Mouse (Mus musculus): ENCODE measurements around the gene Piezo1. TPM values are rescaled to one million over a fixed set of nuclear protein-coding genes. Genes with fewer than 3 reads are reported as not detected.
A peak's percentile ranks its signal among the peaks of the same experiment; 100 is the strongest.

Piezo1 gene
- polyA plus RNA-seq, 1 experiment from 2014 or later, result 15.5 TPM

DNA sequence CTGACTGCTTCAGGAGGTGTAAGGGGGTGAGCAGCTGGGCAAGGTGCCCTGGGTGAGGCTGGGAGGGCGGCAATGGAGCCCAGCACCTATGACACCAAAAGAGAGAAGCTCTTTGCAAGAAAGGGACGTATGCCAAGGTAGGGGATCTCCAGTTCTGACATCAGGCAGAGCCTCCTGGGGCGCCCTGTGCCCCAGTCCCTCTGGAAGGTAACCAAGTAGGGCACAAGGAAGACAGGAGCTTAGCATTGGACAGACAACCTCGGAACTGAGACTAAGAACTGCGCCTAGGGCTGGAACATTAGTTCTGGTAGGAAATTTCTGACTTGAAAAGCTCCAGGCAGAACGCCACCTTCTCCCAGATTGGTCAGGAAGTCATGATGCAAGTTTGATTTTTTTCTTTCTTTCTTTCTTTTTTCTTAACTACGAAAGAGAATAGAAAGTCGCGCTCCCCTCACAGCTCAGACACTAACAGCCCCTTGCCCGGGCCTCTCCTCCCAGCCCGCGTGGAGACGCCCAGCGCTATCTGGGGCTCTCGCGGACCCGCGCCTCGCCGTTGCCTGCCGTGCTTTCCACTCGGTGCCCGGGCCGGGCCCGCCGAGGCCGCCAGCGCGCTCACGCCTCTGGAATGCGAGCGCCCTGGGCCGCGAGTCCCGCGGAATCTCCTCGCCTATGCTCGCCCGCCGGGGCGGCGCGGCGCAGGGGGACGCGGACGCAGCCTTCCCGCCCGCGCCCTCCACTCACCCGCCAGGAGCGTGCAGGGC lies 715 bp downstream of the Piezo1 start:
- no peaks in the 10 kb centered on the region for H3K9me3 ChIP-seq (replicated peaks; ENCODE audit: control insufficient read depth, low read length)
- H3K4me3 ChIP-seq (ENCODE audit: low read depth, low read length), result peak overlapping the region; percentile 82
- H3K4me2 ChIP-seq (ENCODE audit: low read depth, low read length), result peak overlapping the region; percentile 95
- 1% methylated on average over 50 of the region's 52 CpGs for WGBS (ENCODE audit: insufficient replicate concordance)
- ATAC-seq (ENCODE audit: low read depth), result peak; percentile 19
- H3K27me3 ChIP-seq (ENCODE audit: control insufficient read depth, insufficient read depth, low read depth, low read length), result no peaks in the 10 kb centered on the region
- H3K36me3 ChIP-seq (ENCODE audit: control insufficient read depth, insufficient read depth), result no peaks in the 10 kb centered on the region
- H3K9ac ChIP-seq (ENCODE audit: low read depth, low read length), result peak overlapping the region; percentile 91
- H3K4me1 ChIP-seq (ENCODE audit: control insufficient read depth, low read depth, low read length), result peaks cover 58% of the 10 kb centered on the region
- H3K27ac ChIP-seq (ENCODE audit: low read length), result peak overlapping the region; percentile 96

DNA sequence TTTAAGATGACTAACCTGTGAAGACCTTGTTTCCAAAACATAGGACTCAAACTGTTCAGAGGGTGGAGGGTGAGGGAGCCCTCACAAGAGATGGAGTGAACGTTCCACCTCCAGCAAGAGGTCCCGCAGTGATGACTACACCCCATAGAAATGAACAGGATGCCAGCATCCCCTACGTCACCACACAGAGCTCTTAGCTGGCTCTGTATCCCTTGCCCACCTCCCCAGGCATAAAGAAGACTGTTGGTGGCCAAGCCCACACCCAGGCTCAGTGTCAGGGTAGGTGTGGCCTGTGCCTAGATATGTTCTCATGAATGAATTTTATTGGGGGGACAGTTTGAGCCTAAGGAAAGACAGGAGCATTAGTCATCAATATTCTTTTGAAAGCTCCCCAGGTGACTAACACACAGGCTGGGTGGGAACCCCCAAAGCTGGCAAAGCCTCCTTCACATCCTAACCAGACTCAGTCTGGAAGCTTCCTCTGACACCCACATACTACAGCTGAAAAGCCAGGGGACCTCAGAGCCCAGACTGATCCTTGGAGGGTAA lies 2.2 kb downstream of the Piezo1 start:
- peak overlapping the region; percentile 91 for H3K9ac ChIP-seq (ENCODE audit: low read depth, low read length)
- WGBS (ENCODE audit: insufficient replicate concordance), result 41% methylated on average over 3 of the region's 3 CpGs
- peak overlapping the region; percentile 82 for H3K4me3 ChIP-seq (ENCODE audit: low read depth, low read length)
- H3K9me3 ChIP-seq (replicated peaks; ENCODE audit: control insufficient read depth, low read length), result no peaks in the 10 kb centered on the region
- H3K36me3 ChIP-seq (ENCODE audit: control insufficient read depth, insufficient read depth), result peaks cover 4% of the 10 kb centered on the region; the same call in 1 of the 2 replicates
- peaks cover 65% of the 10 kb centered on the region for H3K4me1 ChIP-seq (ENCODE audit: control insufficient read depth, low read depth, low read length)
- no peak for ATAC-seq (ENCODE audit: low read depth)
- H3K4me2 ChIP-seq (ENCODE audit: low read depth, low read length), result peak overlapping the region; percentile 95
- H3K27me3 ChIP-seq (ENCODE audit: control insufficient read depth, insufficient read depth, low read depth, low read length), result no peaks in the 10 kb centered on the region
- peak overlapping the region; percentile 96 for H3K27ac ChIP-seq (ENCODE audit: low read length)

DNA sequence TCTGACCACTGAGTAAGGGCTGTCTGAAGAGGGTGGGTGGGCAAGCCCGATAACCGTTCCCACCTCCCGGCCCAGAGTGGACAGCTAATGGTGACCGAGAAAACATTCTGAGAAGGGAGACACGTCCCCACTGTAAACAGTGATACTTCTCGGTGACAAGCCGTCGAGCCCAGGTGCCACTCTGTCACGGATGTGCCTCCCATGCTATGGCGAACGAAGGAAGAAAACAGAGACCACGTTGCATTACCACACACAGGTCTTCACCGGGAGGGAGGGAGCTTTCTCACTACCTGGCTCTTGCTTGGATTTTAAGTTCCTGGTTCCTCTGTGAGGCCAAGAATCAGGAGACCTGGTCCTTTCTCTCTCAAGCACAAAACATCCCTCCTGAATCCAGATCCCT lies 2.8 kb downstream of the Piezo1 start:
- H3K9ac ChIP-seq (ENCODE audit: low read depth, low read length), result peak overlapping the region; percentile 91
- whole genome bisulfite sequencing (ENCODE audit: insufficient replicate concordance), result 26% methylated on average over 13 of the region's 13 CpGs
- ATAC-seq (ENCODE audit: low read depth), result no peak
- H3K36me3 ChIP-seq (ENCODE audit: control insufficient read depth, insufficient read depth), result peaks cover 7% of the 10 kb centered on the region; the same call in 1 of the 2 replicates
- H3K4me3 ChIP-seq (ENCODE audit: low read depth, low read length), result peak overlapping the region; percentile 82
- H3K4me2 ChIP-seq (ENCODE audit: low read depth, low read length), result peak overlapping the region; percentile 95
- peaks cover 63% of the 10 kb centered on the region for H3K4me1 ChIP-seq (ENCODE audit: control insufficient read depth, low read depth, low read length)
- H3K27me3 ChIP-seq (ENCODE audit: control insufficient read depth, insufficient read depth, low read depth, low read length), result no peaks in the 10 kb centered on the region
- peak overlapping the region; percentile 96 for H3K27ac ChIP-seq (ENCODE audit: low read length)
- H3K9me3 ChIP-seq (replicated peaks; ENCODE audit: control insufficient read depth, low read length), result no peaks in the 10 kb centered on the region

DNA sequence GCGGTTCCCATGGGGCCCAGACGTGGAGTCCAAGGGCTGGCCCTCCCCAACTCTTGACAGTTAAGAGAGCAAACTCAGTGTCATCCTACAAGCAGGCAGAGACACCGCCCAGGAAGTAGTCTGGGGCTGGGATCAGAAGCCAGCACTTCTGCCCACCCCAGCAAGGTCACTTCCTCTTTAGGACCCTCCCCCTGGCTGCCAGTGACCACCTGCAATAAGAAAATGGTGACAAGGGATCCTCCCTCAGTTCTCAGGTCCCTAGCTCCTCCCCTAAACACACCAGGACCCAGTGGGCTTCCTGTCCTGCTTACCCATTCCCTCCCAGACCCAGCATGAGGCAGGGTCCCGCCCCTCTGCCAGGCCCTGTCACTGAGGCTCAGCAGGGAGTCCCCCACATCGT lies 3.3 kb downstream of the Piezo1 start:
- H3K27ac ChIP-seq (ENCODE audit: low read length), result peak overlapping the region; percentile 96
- peak overlapping the region; percentile 91 for H3K9ac ChIP-seq (ENCODE audit: low read depth, low read length)
- H3K36me3 ChIP-seq (ENCODE audit: control insufficient read depth, insufficient read depth), result peaks cover 7% of the 10 kb centered on the region; the same call in 1 of the 2 replicates
- H3K4me3 ChIP-seq (ENCODE audit: low read depth, low read length), result peak overlapping the region; percentile 82
- H3K9me3 ChIP-seq (replicated peaks; ENCODE audit: control insufficient read depth, low read length), result no peaks in the 10 kb centered on the region
- 6% methylated on average over 5 of the region's 5 CpGs for WGBS (ENCODE audit: insufficient replicate concordance)
- H3K4me2 ChIP-seq (ENCODE audit: low read depth, low read length), result peak overlapping the region; percentile 95
- peak; percentile 59 for ATAC-seq (ENCODE audit: low read depth)
- peaks cover 68% of the 10 kb centered on the region for H3K4me1 ChIP-seq (ENCODE audit: control insufficient read depth, low read depth, low read length)
- H3K27me3 ChIP-seq (ENCODE audit: control insufficient read depth, insufficient read depth, low read depth, low read length), result no peaks in the 10 kb centered on the region

DNA sequence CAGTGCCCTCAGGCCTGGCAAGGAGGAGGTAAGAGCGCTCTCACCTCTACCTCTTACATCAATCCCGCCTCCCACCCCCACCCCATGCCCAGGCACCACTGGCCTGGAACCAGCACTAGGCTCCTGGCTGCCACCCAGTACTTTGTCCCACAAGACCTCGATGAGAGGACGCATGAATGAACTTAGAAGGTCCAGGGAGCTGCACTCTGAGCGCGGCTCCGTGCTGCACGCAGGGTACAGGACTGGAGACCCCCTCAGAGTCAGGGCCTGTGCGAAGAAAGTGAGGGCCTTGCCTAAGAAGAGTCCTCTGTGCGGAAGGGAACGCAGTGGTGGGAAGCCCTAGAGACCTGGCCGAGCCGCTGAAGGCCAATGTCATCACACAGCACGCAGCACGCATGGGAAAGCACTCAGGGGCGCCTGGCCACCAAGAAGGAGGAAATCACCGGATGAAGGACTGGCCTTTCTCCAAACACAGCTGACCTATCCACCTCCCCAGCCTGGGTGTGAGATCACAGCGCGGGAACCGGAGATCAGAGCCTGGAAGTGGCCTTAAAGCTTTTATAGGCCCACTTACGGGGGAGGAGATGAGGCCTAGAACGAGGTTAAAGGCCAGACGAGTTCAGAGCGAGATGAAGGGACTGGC lies 4.2 kb downstream of the Piezo1 start:
- Histone ChIP-seq H3K27ac (ENCODE audit: low read length) (peak overlapping the region; percentile 96), H3K36me3 (ENCODE audit: control insufficient read depth, insufficient read depth) (peaks cover 7% of the 10 kb centered on the region; the same call in 1 of the 2 replicates), H3K4me3 (ENCODE audit: low read depth, low read length) (peak overlapping the region; percentile 82), H3K9ac (ENCODE audit: low read depth, low read length) (peak overlapping the region; percentile 91), H3K9me3 (replicated peaks; ENCODE audit: control insufficient read depth, low read length) (no peaks in the 10 kb centered on the region), H3K27me3 (ENCODE audit: control insufficient read depth, insufficient read depth, low read depth, low read length) (no peaks in the 10 kb centered on the region), H3K4me1 (ENCODE audit: control insufficient read depth, low read depth, low read length) (peaks cover 76% of the 10 kb centered on the region), H3K4me2 (ENCODE audit: low read depth, low read length) (peak overlapping the region; percentile 95)
- no peak for ATAC-seq (ENCODE audit: low read depth)
- WGBS (ENCODE audit: insufficient replicate concordance), result 51% methylated on average over 24 of the region's 24 CpGs

DNA sequence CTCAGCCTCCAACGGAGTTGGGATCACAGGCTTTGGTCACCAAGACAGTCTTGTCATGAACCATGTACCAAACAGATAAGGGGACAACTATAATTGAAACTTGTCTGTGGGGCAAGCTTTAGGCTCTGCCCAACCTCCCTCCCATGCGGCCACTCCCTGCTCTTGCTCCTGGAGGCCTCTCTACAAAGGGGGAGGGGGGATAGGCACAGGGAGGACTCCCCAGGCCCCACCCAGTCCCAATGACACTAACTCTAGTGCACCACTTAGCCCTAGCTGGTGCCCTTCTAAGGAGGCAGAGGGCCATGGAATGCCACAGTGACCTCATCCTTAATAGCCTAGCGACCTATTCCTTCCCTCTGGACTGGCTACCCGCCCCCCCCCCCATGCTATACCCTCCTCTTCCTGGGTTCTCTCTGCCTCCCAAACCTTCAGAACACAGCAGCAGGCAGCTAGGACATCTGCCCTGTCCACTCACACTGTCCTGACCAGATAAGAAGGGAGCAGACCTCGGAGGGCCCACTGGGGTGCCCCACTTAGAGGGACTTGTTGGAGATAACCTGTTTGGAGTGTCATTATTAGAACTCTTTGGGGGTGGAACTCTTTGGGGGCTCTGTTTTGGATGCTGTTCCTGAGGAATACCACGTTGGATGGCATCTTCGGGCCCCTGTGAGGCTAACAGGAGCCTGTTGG lies 4.9 kb downstream of the Piezo1 start:
- Histone ChIP-seq H3K9me3 (replicated peaks; ENCODE audit: control insufficient read depth, low read length) (no peaks in the 10 kb centered on the region), H3K9ac (ENCODE audit: low read depth, low read length) (peak overlapping the region; percentile 91), H3K36me3 (ENCODE audit: control insufficient read depth, insufficient read depth) (peaks cover 7% of the 10 kb centered on the region; the same call in 1 of the 2 replicates), H3K4me2 (ENCODE audit: low read depth, low read length) (peak overlapping the region; percentile 95), H3K4me1 (ENCODE audit: control insufficient read depth, low read depth, low read length) (peaks cover 80% of the 10 kb centered on the region), H3K27ac (ENCODE audit: low read length) (peak overlapping the region; percentile 96), H3K27me3 (ENCODE audit: control insufficient read depth, insufficient read depth, low read depth, low read length) (no peaks in the 10 kb centered on the region), H3K4me3 (ENCODE audit: low read depth, low read length) (peak overlapping the region; percentile 82)
- WGBS (ENCODE audit: insufficient replicate concordance), result 37% methylated on average over 7 of the region's 7 CpGs
- peak; percentile 81 for ATAC-seq (ENCODE audit: low read depth)

DNA sequence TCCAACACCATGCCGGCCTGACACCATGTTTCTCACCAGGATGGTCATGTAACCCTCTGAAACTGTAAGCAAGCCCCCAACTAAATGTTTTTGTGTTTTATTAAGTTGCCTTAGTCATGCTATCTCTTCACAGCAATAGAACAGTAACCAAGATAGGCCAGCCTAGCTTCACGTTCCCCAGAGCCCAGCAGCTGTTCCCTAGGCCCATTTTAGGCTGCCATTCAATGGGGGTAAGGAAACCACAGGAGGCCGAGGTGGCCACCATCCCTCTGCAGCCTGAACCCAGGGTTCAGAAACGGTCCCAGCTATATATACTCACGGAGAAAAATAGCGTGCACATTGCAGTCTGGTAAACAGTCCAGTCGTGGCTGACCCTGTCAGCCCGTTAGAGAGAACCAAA lies 7.0 kb downstream of the Piezo1 start:
- Histone ChIP-seq H3K4me2 (ENCODE audit: low read depth, low read length) (no peak overlapping the region), H3K9ac (ENCODE audit: low read depth, low read length) (no peak overlapping the region), H3K36me3 (ENCODE audit: control insufficient read depth, insufficient read depth) (peaks cover 7% of the 10 kb centered on the region; the same call in 1 of the 2 replicates), H3K4me1 (ENCODE audit: control insufficient read depth, low read depth, low read length) (peaks cover 85% of the 10 kb centered on the region), H3K27me3 (ENCODE audit: control insufficient read depth, insufficient read depth, low read depth, low read length) (no peaks in the 10 kb centered on the region), H3K27ac (ENCODE audit: low read length) (peak overlapping the region; percentile 23; the same call in 1 of the 2 replicates), H3K4me3 (ENCODE audit: low read depth, low read length) (no peak overlapping the region), H3K9me3 (replicated peaks; ENCODE audit: control insufficient read depth, low read length) (no peaks in the 10 kb centered on the region)
- ATAC-seq (ENCODE audit: low read depth), result no peak
- 75% methylated on average over 8 of the region's 8 CpGs for WGBS (ENCODE audit: insufficient replicate concordance)

DNA sequence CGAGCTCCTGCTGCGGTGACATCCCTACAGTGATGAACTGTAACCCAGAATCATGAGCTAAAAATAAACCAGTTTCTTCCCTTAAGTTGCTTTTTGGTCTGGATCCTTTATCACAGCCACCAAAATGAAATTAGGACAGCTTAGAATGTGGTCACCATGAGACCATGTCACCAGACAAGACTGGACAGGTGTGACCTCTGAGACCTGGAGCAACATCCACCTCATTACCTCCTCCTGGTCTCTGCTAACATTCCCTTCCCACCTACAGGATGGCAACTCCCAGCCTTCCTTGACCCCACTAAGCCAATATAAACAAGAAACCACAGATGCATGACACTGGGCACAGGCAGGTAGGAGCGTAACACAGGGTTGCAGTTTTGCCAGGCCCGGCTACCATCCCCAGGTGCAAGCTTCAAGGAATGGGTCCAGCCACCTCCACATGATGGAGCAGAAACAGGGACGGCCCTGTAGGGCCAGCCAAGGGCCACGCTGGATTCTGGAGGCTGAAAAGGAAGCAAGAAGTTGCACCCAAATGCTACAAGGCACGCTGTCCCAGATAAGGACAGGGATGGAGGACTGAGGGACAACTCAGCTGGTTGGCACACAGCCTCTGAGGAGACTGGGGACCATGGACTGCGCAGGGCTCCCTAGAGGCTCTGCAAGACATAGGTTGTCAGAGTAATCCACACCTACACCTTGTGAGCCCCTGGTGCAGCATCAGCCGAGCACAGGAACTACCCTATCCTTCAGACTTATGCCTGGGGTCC lies 12.6 kb downstream of the Piezo1 start:
- WGBS (ENCODE audit: insufficient replicate concordance), result 47% methylated on average over 9 of the region's 9 CpGs
- Histone ChIP-seq H3K4me3 (ENCODE audit: low read depth, low read length) (peak overlapping the region; percentile 39; the same call in 1 of the 2 replicates), H3K4me1 (ENCODE audit: control insufficient read depth, low read depth, low read length) (peaks cover 72% of the 10 kb centered on the region), H3K4me2 (ENCODE audit: low read depth, low read length) (peak overlapping the region; percentile 81), H3K27ac (ENCODE audit: low read length) (peak overlapping the region; percentile 98), H3K36me3 (ENCODE audit: control insufficient read depth, insufficient read depth) (no peaks in the 10 kb centered on the region), H3K9ac (ENCODE audit: low read depth, low read length) (peak overlapping the region; percentile 73), H3K9me3 (replicated peaks; ENCODE audit: control insufficient read depth, low read length) (no peaks in the 10 kb centered on the region), H3K27me3 (ENCODE audit: control insufficient read depth, insufficient read depth, low read depth, low read length) (no peaks in the 10 kb centered on the region)
- ATAC-seq (ENCODE audit: low read depth), result peak; percentile 28

All from liver, embryonic 16.5 days (tissue).